Mouse (Mus musculus) A20 (cell line): ENCODE data around the gene Tapbp.
"Not testable (repeated sequence)": the region's sequence is repeated elsewhere in the genome, so short reads cannot be mapped to it uniquely, and the experiment has no call there.

Experiments
- DNase-seq: peaks from one replicate; pipeline ENCODE4 v3.0.0-alpha.2; 2011; ENCODE audit warnings: low read depth, low spot score

Gene Tapbp

GRCm38 (mm10) chr17:33903911-33904651, 11.6 kb upstream of the Tapbp start:
- peak; percentile 62 for DNase-seq

GRCm38 (mm10) chr17:33904835-33905234, 10.9 kb upstream of the Tapbp start, which contains the start of gene Platr17:
Gene Platr17, plus strand, starts transcription at chr17:33905135.
- not testable (repeated sequence) for DNase-seq

GRCm38 (mm10) chr17:33908331-33909076, 7.2 kb upstream of the Tapbp start:
- DNase-seq, result peak; percentile 81

GRCm38 (mm10) chr17:33909077-33909868, 6.4 kb upstream of the Tapbp start, which contains the start of gene Daxx:
Gene Daxx, plus strand, starts transcription at chr17:33909414.
- DNase-seq, result peak; percentile 100

- no peak for DNase-seq
Measured at GRCm38 (mm10) chr17:33909869-33910250, 5.8 kb upstream of the Tapbp start.

- peak; percentile 74 for DNase-seq
Measured at GRCm38 (mm10) chr17:33910346-33911051, 5.2 kb upstream of the Tapbp start.

- DNase-seq, result no peak
Measured at GRCm38 (mm10) chr17:33911052-33911812, 4.5 kb upstream of the Tapbp start.

- DNase-seq, result no peak
Measured at GRCm38 (mm10) chr17:33911813-33912414, 3.8 kb upstream of the Tapbp start.

GRCm38 (mm10) chr17:33913264-33913663, 2.4 kb upstream of the Tapbp start:
- DNase-seq, result no peak

- DNase-seq, result no peak
Measured at GRCm38 (mm10) chr17:33913905-33914304, 1.8 kb upstream of the Tapbp start.

- no peak for DNase-seq
Measured at GRCm38 (mm10) chr17:33914969-33915391, 719 bp upstream of the Tapbp start.

GRCm38 (mm10) chr17:33916294-33916693, 595 bp downstream of the Tapbp start:
- no peak for DNase-seq

- DNase-seq, result no peak
Measured at GRCm38 (mm10) chr17:33916847-33917655, 1.4 kb downstream of the Tapbp start.

- DNase-seq, result no peak
Measured at GRCm38 (mm10) chr17:33917656-33918292, 2.1 kb downstream of the Tapbp start.

GRCm38 (mm10) chr17:33918293-33919203, 2.8 kb downstream of the Tapbp start:
- no peak for DNase-seq

GRCm38 (mm10) chr17:33919351-33920281, 3.9 kb downstream of the Tapbp start:
- DNase-seq, result peak; percentile 97
